Mouse (Mus musculus) neutrophil, adult 65 days (primary cell): ENCODE results near the gene Tigar. TPM values are rescaled to one million over a fixed set of nuclear protein-coding genes. Genes with fewer than 3 reads are reported as not detected.

Experiments used
- total RNA-seq: library from RNA; stranded (reverse); gene quantifications from 2 replicates; pipeline ENCODE4 v1.2.4, GENCODE M21; 2023

Tigar gene
- total RNA-seq: 2.9 and 3.6 TPM in 2 replicates

GRCm38 (mm10) chr6:127109402-127109930, at the start of gene Tigar:
Gene Tigar (minus strand): TSS chr6:127109557.

GRCm38 (mm10) chr6:127152106-127152951, 43.0 kb upstream of the Tigar start, which contains the start of gene Ccnd2:
Gene Ccnd2 (minus strand): TSS chr6:127152193.

DNA sequence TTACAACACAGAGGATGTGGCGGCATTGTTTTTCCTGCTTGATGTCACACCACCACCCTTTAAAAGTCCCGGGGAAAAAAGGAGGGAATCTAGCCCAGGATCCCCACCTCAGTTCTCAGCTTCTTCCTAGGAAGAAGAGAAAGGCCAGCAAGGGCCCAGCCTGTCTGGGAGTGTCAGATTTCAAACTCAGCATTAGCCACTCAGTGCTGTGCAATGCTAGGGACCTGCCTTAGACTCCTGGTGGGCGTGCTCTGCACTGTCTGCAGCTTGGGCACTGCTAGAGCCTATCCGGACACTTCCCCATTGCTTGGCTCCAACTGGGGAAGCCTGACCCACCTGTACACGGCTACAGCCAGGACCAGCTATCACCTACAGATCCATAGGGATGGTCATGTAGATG, 36.5 kb downstream of the Tigar start, which contains the start of gene Fgf23:
Gene Fgf23, plus strand, starts transcription at position 86 of the 400 bp plus-strand sequence.

Other genes starting within 250 kb of the Tigar start
- gene Dyrk4, start 187.7 kb downstream of the Tigar start, total RNA-seq: not detected in 2 replicates
- 11.9 and 14.3 TPM in 2 replicates for gene Rad51ap1, start 170.0 kb downstream of the Tigar start, total RNA-seq
- 19.3 and 21.1 TPM in 2 replicates for gene D6Wsu163e, start 169.6 kb downstream of the Tigar start, total RNA-seq
- not detected in 2 replicates for gene Fgf6, start 94.0 kb downstream of the Tigar start, total RNA-seq
- not detected in 2 replicates for gene Fgf23, start 36.7 kb downstream of the Tigar start, total RNA-seq
- gene Ccnd2, start 42.6 kb upstream of the Tigar start, total RNA-seq: 16.4 and 21.6 TPM in 2 replicates